Mouse (Mus musculus): ENCODE data around the gene Nck1.

Gene Nck1

DNA sequence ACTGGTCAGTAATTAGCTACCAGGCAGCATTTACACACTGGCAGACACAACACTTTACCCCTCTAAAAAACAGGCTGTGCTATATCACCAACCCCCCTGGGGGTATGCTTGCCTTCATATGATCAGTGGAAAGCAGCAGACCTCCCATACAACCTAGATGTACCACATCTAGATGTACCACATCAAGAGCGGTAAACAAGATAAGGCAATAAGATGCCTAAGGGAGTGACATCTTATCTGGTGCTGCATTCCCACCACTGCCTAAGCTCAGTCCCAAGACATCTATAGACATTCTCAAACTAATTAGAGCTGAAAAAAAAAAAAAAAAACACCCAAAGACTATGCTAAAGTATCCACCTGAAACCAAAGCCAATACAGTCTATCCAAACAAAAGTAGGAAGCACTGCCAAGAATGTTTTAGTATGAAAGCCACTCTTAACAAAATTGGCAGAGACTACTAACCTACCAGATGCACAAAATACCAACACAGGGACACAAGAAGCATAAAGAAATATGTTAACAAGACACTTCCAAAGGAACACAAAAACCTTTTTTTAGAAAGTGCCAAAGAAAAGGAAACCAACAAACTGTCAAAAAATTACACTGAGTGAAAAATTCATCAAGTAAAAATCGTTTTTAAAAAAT lies 10.2 kb downstream of the Nck1 start:
- no peak for DNase-seq (ENCODE audit: low read depth, low spot score)

DNA sequence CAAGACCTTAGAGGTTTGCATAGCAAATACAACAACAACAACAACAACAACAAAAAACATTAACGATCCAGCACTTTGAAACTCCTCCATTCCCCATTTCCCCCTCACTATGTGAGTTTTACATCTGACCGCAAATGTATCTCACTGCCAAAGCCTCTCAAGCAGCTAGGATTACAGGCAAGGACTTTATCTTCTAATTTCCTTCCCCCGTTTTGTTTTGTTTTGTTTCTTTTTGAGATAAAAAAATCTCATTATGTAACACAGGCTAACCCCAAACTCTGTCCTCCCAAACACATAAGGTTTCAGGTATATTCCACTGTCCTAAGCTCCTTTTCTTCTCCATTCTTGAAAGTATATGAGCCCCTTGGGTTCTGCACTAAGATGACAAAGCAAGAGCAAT lies 11.2 kb downstream of the Nck1 start:
- DNase-seq (ENCODE audit: low read depth, low spot score), result no peak

DNA sequence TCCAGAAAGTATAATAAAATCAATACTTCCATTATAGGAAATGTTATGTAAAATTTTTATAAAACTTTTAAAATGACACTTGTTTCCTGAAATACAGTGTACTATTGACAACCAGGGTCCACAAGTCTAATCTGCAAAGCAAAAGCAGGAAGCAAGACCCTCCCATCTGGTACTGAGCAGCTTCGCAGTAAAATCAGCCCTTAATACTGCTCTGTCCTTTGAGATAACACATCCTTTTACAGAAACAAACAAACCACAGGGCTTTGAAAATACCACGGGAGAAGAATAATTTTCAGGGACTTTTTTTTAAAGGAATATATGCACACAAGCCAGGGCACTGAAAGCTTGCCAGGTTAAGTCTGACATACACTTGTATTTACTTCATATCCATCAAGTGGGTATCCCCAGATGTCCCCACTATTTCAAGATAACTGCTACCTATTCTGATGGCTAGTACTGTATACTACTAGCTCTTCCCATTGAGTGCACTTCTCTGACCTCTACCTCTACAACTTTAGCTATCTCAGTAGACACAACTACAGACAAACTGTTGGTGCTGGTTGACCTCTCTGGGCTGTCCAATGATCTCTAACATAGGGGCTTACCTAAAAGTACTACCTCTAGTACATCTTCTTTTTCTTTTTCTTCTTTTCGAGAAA lies 13.0 kb downstream of the Nck1 start:
- no peak for DNase-seq (ENCODE audit: low read depth, low spot score)

DNA sequence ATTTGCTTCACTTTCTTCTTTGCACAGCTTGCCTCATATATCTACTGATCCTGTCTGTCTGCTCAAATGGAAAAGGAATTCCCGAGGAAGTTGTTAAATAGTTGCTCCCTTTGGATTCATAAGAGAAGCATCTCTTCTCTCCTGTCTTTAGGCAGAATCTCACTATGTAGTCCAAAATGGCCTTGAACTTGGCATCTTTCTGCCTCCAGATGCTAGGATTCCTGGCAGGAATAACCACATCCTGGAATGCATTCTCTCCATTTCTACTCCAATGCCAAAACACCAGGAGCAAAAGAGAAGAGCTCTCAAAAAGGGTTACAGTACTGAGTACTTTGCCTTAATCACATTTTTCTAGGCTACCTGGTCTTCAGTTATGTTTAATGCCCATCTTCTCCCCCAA lies 14.6 kb downstream of the Nck1 start:
- no peak for DNase-seq (ENCODE audit: low read depth, low spot score)

DNA sequence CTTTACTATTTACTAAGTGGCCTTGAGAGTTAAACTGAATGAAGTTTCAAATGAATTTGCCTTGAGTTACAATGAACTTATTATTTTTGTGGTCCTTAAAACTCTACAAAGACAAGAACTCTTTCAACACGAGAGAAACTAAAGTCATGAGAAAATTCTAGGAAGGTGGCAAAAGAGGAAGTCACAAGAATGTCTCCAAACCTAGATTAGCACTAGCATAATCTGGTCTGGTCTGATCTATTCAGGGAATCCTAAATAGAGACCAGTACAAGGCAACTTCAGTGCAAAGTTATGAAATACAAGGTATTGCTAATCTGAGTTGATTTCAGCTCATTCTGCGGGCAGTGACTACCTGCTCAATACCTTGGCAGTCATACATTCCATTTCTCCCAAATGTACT lies 20.7 kb downstream of the Nck1 start:
- no peak for DNase-seq (ENCODE audit: low read depth, low spot score)

DNA sequence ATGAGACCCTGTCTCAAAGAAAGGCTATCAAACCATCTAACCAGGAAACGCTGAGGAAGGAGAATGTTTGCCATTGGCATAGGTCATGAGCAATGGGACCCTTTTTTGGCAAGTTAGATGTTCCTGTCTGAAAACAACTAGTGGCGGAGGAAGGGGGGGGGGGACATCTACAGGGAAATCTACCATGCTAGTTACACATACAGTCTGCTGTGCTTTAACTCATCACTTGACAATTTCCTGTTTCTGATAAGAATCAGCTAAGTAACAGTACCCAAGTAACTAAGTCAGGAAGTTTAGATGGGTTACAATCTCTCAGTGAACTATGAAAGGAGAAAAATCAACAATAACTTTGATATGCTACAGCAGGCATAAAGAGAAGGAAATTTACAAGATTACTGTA lies 23.9 kb downstream of the Nck1 start:
- no peak for DNase-seq (ENCODE audit: low read depth, low spot score)

DNA sequence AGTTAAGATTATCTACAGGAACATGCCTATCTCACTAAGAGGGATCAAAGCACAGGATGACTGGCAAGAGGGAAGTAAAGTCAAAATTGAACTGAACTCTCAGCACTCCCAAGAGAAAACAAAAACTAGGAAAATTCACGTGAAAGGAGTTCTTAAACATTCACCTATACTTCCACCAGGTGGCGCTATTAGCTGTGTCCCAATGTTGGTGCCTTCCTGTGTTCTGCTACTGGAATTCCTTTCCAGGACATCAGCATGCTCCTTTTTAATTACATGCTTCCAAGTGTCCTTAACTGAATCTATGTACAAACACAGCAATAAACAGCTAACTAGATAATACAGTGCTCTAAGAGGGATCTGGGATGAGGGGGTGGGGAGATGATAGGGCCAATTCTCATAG lies 25.3 kb downstream of the Nck1 start:
- DNase-seq (ENCODE audit: low read depth, low spot score), result peak; percentile 72

DNA sequence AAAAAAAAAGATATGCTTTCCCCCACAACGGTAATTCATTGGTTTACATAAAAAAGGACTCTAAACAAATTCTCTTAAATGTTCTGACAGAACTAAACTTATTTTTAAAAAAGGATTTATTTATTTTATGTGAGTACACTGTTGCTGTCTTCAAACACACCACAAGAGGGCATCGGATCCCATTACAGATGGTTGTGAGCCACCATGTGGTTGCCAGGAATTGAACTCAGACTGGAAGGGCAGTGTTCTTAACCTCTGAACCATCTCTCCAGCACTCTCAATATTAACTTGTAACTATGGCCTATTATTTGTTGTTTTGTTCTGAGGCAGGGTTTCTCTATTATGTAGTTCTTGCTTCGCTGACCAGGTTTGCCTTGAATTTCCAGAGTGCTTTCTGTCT lies 25.9 kb downstream of the Nck1 start:
- no peak for DNase-seq (ENCODE audit: low read depth, low spot score)

DNA sequence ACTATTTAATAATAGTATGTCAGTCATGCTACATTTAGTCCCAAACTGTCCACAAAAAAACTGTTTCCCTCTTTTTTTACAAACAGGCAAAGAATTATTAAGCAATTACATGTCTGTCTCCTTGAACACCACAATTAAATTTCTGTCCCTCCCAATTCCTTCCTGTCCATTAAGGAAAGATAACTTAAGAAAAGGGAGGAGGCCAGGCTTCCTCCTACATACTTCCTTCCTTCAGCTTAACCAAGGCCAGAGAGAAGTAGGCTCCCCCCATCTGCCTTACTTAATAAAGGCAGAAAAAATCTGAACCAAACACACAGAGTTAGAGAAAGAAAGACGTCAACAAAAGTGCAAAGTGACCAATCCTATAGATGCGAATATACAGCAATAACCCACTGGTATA lies 38.4 kb downstream of the Nck1 start:
- DNase-seq (ENCODE audit: low read depth, low spot score), result no peak

DNA sequence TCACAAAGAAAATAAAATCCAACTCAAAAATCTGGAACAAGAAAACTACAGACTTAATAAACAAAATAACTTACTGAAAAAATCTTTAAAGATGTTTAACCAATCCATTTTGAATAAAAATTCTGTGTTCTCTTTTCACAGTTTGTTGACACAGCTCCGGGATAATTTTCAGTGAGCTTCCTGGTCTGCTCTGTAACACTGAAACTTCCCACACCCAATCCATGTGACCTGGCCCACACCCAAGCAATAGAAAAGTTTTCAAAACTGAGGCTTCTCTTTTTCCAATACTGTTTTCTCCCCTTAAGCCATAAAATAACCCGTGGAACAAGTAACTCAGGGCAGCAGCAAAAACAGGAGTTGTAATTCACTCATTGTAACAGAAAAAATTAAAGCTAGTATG lies 39.3 kb downstream of the Nck1 start:
- DNase-seq (ENCODE audit: low read depth, low spot score), result no peak

DNA sequence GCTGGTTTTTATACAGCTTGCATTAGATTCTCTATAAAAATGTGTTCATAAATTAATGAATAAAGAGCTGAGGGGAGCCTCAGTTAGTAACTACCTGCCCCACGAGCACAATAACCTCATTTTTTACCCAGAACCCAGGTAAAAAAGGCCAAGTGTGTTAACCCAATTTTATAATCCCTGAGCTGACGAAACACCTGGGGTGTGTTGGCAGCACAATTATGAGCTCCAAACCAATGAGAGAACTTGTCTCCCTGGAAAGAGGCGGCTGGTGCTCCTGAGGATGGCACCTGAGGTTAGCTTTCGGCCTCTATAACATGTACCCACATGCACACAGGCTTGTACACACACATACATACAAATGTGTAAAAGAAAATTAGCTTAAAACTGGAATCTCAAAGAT lies 40.4 kb downstream of the Nck1 start:
- DNase-seq (ENCODE audit: low read depth, low spot score), result no peak

DNA sequence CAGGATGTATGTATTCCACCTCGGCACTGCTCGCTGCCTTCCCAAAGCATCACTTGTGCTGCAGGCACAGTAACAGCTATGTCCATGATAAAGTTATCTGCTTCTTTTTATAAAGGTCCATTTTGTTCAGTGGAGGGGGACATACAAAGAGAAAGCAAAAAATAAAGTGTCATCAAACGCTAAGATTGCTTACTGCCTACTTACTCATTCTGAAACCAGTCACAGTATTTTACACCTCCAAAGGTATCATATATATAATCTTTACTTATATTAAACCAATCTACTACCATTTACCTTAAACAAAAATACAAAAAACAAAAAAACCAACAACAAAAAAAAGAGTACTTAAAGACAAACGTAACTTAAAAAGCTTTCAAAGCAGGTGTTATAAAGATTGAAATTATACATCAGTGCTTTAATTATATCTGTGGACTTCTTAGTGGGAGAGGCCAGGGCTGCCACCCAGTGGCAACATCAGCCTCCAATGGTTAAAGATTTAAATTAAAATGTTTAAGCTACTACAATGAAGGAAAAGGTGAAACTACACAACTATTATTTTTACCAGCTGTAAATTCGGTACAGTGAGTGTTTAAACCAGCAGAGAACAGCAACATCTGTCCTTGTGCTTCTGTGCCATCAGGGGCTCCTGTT lies 52.2 kb downstream of the Nck1 start:
- DNase-seq (ENCODE audit: low read depth, low spot score), result no peak

DNA sequence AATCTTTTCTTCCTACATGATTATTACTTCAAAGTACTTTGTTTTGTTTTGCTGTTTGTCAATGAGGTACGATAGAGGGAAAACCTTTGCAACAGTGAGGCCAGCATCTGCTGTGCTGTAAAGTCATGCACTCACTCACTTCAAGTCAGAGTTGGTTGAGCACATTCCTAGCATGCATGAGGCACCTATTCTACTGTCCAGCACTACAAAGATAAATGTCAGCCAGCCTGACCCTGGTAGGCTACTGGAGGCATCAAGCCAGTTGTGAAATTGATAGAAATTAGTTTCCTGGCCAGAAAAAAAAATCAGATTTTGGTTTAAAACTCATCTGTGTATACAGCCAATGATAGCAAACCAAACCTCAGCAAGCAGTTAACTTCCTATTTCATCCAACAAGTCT lies 54.5 kb downstream of the Nck1 start:
- DNase-seq (ENCODE audit: low read depth, low spot score), result no peak

DNA sequence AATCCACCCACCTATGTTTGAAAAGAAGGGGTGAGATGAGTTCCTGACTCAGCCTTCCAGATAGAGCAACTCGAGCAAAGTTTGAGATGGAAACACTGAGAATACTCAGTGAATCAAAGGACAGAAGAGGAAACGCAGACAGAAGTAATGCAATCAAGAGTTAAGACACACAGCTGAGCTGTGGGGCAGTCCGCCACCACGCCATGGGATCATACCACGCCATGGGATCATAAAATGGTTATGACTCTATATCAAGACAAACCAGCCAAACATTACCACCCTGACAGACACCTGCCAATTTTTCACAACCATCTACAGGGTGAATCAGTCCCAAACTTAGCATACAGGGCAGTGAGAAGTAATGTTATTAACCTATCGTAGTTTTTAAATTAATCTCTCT lies 57.0 kb downstream of the Nck1 start:
- no peak for DNase-seq (ENCODE audit: low read depth, low spot score)

DNA sequence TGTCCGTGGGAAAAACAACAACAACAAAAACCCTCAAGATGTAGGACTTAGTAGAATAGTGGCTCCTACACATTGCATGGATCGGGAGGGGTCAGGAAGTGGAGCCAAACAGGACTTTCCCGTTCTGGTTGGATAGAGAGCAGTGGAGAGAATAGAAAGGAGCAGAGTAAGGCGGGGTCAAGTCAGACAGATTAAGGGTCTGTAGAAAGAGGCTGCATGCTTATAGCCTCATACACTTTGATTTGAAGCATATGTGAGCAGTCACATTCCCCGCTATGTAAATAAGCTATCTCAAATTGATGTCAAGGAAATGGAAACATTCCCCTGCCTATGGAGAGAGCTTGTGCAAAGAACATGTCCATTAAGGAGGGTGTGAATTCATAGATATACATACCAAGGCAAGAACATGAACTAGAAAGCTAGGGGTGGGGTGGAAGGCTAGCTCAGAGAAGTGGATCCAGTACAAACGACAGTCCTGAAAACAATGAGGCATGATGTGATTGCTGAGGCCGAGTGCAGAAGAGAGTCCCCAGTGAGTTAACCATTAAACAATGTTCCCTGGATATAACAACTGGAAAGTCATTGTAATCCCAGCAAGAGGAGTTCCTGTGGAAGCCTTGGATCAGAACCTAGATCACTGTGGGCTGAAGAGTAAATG lies 57.7 kb downstream of the Nck1 start:
- DNase-seq (ENCODE audit: low read depth, low spot score), result no peak

DNA sequence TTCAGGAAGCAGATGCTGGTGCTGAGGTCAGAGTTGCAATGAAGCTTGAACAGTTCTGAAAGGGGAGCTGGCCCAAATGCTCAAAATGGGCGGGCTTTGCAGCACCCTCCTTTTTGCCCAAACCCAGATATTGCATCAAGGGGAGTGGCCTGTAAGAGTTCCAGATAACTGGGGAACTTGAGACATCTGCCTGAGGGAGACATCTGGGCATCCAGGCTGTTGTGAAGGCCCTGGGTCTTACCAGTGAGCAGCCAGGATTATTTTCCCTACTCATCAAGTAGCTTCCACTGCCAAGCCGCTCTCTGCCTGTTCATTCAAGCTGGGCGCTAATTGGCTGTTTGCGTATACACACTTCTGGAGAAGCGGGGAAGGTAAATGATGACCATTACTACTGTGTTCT lies 59.5 kb downstream of the Nck1 start, which contains the start of gene Il20rb:
Il20rb (minus strand) TSS at position 358 of the 400 bp plus-strand sequence.
- no peak for DNase-seq (ENCODE audit: low read depth, low spot score)

DNA sequence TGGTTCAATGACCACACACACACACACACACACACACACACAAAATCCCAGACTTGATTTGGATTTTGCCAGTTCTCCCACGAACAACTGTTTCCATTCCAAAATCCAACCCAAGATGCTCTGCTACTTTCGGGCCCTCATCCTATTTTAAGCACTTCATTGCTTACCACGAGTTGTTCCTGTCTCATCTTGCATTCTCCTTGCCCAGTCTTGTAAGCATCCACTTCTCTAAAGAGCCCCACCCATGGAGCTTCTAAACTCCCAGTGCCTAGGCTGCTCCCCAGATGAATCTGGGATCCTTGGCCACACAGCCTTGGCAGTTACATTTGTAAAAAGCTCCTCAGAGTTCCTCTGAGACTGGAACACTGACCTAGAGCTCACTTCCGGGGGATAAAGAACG lies 62.6 kb downstream of the Nck1 start:
- DNase-seq (ENCODE audit: low read depth, low spot score), result no peak

DNA sequence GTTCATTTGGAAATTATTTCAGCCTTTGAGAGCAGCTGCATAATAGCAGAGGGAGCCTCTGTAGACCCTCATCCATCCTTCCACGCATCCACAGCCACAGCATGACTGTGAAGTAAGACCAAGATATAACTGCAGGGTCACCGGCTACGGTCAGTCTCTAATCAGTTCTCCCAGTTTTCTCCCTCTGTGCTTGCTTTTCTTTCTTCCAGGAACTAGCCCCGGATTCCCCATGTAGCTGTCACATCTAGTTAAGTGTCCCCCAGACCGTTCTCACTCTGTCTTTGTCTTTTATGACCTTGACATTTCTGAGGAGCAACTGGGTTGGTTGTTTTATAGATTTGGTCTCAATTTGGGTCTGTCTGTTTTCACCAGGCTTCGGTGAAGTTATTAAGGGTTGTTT lies 64.3 kb downstream of the Nck1 start:
- DNase-seq (ENCODE audit: low read depth, low spot score), result no peak

DNA sequence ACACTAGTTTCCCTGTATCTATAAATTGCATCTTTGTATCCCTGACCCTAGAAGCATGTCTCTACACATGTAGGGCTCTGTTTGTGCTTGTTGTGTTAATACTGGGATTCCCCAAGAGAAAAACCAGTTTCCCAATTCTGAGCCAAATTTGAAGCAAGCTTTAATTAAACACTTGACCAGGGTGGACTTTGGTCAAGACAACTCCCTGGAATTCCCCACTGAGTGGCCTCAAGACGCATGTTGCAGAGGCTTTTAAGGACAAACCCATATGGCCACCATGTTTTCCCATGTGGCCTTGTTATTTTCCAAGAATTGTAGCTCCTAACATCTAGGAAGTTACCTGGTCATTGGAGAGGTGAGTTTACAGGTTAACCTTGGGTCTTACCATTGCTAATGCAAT lies 71.9 kb downstream of the Nck1 start:
- DNase-seq (ENCODE audit: low read depth, low spot score), result no peak

DNA sequence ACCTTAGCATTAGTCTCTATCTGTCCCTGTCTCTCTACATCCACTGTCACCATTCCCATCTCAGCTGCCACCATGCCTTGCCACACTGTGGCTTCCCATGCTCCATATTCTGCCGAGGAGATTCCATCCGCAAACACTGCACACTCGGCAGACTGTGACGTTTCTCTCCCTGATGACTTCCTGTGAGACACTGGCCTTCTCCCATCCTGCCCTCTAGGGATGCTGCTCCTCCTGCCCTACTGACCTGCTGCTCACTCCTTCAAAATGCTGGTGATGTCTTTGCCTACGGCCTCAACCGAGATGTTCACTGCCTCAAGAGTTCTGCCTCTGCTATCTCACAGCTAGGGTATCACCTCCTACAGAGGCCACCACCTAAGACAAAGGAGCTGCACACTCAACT lies 72.6 kb downstream of the Nck1 start:
- no peak for DNase-seq (ENCODE audit: low read depth, low spot score)

DNA sequence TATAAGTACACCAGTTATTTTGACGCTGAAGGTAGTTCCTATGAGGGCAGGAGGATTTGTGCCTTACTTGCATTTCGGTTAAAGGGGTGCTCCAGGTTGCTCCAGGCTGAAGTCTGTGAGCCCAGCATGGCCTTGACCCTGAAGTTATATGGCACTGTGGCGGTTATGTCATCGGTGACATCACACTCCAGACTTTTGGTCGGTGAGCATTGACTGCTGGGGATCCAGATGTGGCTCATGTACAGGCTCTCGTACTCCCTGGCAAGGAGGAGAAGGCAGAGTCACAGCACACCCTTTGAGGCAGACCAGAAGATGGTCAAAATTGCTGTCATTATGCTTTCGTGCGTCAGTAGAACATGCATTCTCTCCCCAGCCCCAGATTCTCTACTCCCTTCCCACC lies 73.0 kb downstream of the Nck1 start:
- DNase-seq (ENCODE audit: low read depth, low spot score), result no peak

DNA sequence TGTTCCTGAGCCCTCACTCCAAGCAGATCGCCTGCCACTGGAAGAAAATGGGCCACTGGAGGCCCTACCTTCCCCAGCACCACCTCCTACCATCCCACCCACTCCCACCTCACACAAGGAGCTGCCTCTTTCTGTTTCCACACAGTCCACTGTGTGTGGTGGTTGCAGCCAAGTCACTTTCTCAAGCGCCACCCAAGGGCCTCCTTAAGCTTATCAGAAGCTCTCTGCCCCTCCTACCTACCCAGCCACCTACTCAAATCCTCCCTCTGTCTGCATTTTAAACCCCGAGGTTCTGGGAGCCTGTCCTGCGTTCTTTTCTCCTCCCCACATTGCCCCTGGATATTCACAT lies 74.4 kb downstream of the Nck1 start:
- DNase-seq (ENCODE audit: low read depth, low spot score), result no peak
